Mouse (Mus musculus): Measurements from ENCODE around the gene Dgkb. TPM values are rescaled to one million over a fixed set of nuclear protein-coding genes. Genes with fewer than 3 reads are reported as not detected.

Gene Dgkb
- total RNA-seq, 2 experiments from 2014 or later = 4.6 to 5.6 TPM

GRCm38 (mm10) chr12:38356386-38356785 is 538.9 kb downstream of the Dgkb start:
- no peak for DNase-seq (ENCODE audit: low spot score in 2 of 2)

GRCm38 (mm10) chr12:38361491-38361890 is 544.0 kb downstream of the Dgkb start:
- DNase-seq (ENCODE audit: low spot score in 2 of 2) = no peak

GRCm38 (mm10) chr12:38371597-38371996 is 554.1 kb downstream of the Dgkb start:
- DNase-seq (ENCODE audit: low spot score in 2 of 2) = no peak

GRCm38 (mm10) chr12:38374159-38374558 is 556.6 kb downstream of the Dgkb start:
- no peak for DNase-seq (ENCODE audit: low spot score in 2 of 2)

GRCm38 (mm10) chr12:38385942-38386341 is 568.4 kb downstream of the Dgkb start:
- DNase-seq (ENCODE audit: low spot score in 2 of 2) = no peak

- DNase-seq (ENCODE audit: low spot score in 2 of 2) = no peak
Measured at GRCm38 (mm10) chr12:38386991-38387390, 569.5 kb downstream of the Dgkb start.

GRCm38 (mm10) chr12:38387654-38388053 is 570.1 kb downstream of the Dgkb start:
- no peak for DNase-seq (ENCODE audit: low spot score in 2 of 2)

GRCm38 (mm10) chr12:38388243-38388642 is 570.7 kb downstream of the Dgkb start:
- DNase-seq (ENCODE audit: low spot score in 2 of 2) = no peak

GRCm38 (mm10) chr12:38397754-38398312 is 580.3 kb downstream of the Dgkb start:
- DNase-seq (ENCODE audit: low spot score in 2 of 2) = no peak

- no peak for DNase-seq (ENCODE audit: low spot score in 2 of 2)
Measured at GRCm38 (mm10) chr12:38400089-38400488, 582.6 kb downstream of the Dgkb start.

GRCm38 (mm10) chr12:38435364-38436130 is 618.0 kb downstream of the Dgkb start:
- no peak for DNase-seq (ENCODE audit: low spot score in 2 of 2)

- DNase-seq (ENCODE audit: low spot score in 2 of 2) = no peak
Measured at GRCm38 (mm10) chr12:38436131-38436436, 618.6 kb downstream of the Dgkb start.

GRCm38 (mm10) chr12:38450323-38451087 is 633.0 kb downstream of the Dgkb start:
- DNase-seq (ENCODE audit: low spot score in 2 of 2) = no peak

- no peak for DNase-seq (ENCODE audit: low spot score in 2 of 2)
Measured at GRCm38 (mm10) chr12:38451677-38452076, 634.2 kb downstream of the Dgkb start.

GRCm38 (mm10) chr12:38468191-38468590 is 650.7 kb downstream of the Dgkb start:
- no peak for DNase-seq (ENCODE audit: low spot score in 2 of 2)

GRCm38 (mm10) chr12:38468605-38469004 is 651.1 kb downstream of the Dgkb start:
- no peak for DNase-seq (ENCODE audit: low spot score in 2 of 2)

GRCm38 (mm10) chr12:38497229-38497628 is 679.7 kb downstream of the Dgkb start:
- no peak for DNase-seq (ENCODE audit: low spot score in 2 of 2)

- no peak for DNase-seq (ENCODE audit: low spot score in 2 of 2)
Measured at GRCm38 (mm10) chr12:38500931-38501330, 683.4 kb downstream of the Dgkb start.

GRCm38 (mm10) chr12:38508195-38508594 is 690.7 kb downstream of the Dgkb start:
- DNase-seq (ENCODE audit: low spot score in 2 of 2) = no peak

- no peak for DNase-seq (ENCODE audit: low spot score in 2 of 2)
Measured at GRCm38 (mm10) chr12:38545431-38545830, 727.9 kb downstream of the Dgkb start.

GRCm38 (mm10) chr12:38577141-38577540 is 759.6 kb downstream of the Dgkb start:
- DNase-seq (ENCODE audit: low spot score in 2 of 2) = no peak

GRCm38 (mm10) chr12:38579191-38579817 is 761.8 kb downstream of the Dgkb start:
- DNase-seq (ENCODE audit: low spot score in 2 of 2) = no peak
